ENCODE assay signal across 7 mouse cellular contexts in the genomic region with DNA sequence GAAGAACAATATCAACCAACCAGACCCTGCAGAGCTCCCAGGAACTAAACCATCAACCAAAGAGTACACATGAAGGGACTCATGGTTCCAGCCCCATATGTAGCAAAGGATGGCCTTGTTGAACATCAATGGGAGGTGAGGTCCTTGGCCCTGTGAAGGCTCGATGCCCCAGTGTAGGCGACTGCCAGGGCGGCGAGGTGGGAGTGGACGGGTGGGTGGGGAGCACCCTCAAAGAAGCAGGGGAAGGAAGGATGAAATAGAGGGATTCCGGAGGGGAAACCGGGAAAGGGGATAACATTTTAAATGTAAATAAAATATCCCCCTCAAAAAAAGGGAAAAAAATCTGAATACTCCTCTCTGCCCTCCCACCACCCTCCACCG. TPM values are rescaled to one million over a fixed set of nuclear protein-coding genes. Genes with fewer than 3 reads are reported as not detected.
DNase-seq lines count a peak whose midpoint lies in the region; ATAC-seq and TF ChIP-seq lines count a peak whose summit lies in the region.

No protein-coding gene starts in this region.

- peak; percentile 66 for ATAC-seq in hindbrain, embryonic 11.5 days (ENCODE audit: low FRiP score)
- ATAC-seq in midbrain, embryonic 14.5 days (ENCODE audit: low FRiP score, low TSS enrichment): peak; percentile 60

- H3K9me3 ChIP-seq in hindbrain, embryonic 11.5 days (ENCODE audit: control insufficient read depth, low read length): no peaks in the 10 kb centered on the region
- no peaks in the 10 kb centered on the region for H3K9me3 ChIP-seq in midbrain, embryonic 14.5 days (ENCODE audit: control insufficient read depth, low read length)

- no peak for DNase-seq in liver, adult 2 months (ENCODE audit: extremely low read depth, low read depth, low spot score)
- no peak for DNase-seq in liver
- DNase-seq in brain, embryonic 18.5 days (ENCODE audit: low read depth, low spot score): peak; percentile 6
- DNase-seq in hindbrain, embryonic 11.5 days (ENCODE audit: low spot score): no peak
- DNase-seq in midbrain, embryonic 14.5 days: peak; percentile 29
- DNase-seq in layer of hippocampus, adult 9-11 months: no peak
- DNase-seq in thymus, postnatal 25 days: no peak

- peak overlapping the region; percentile 86 for H3K9ac ChIP-seq in liver, adult 2 months (ENCODE audit: low read depth, low read length)
- H3K9ac ChIP-seq in hindbrain, embryonic 11.5 days (ENCODE audit: low read depth, low read length): peak overlapping the region; percentile 85
- H3K9ac ChIP-seq in midbrain, embryonic 14.5 days (replicated peaks; ENCODE audit: low read length): peak overlapping the region; percentile 71

- H3K79me2 ChIP-seq in liver, adult 2 months (ENCODE audit: control insufficient read depth, insufficient read depth, low read length): peaks cover 3% of the 10 kb centered on the region; the same call in 1 of the 2 replicates

- peaks cover 17% of the 10 kb centered on the region for H3K4me1 ChIP-seq in liver, adult 2 months (ENCODE audit: control insufficient read depth, insufficient read depth, low read length)
- H3K4me1 ChIP-seq in hindbrain, embryonic 11.5 days (replicated peaks; ENCODE audit: control insufficient read depth, insufficient read depth, low read length): no peaks in the 10 kb centered on the region
- peaks cover 9% of the 10 kb centered on the region for H3K4me1 ChIP-seq in midbrain, embryonic 14.5 days (ENCODE audit: control insufficient read depth, insufficient read depth, low read length)

- no peaks in the 10 kb centered on the region for H3K27me3 ChIP-seq in liver, adult 2 months (ENCODE audit: control insufficient read depth, insufficient read depth, low read length)
- no peaks in the 10 kb centered on the region for H3K27me3 ChIP-seq in hindbrain, embryonic 11.5 days (ENCODE audit: control insufficient read depth, insufficient read depth, low read length)
- H3K27me3 ChIP-seq in midbrain, embryonic 14.5 days (ENCODE audit: control insufficient read depth, insufficient read depth, low read length): no peaks in the 10 kb centered on the region

- 2% methylated on average over 8 of the region's 8 CpGs for WGBS in liver, adult 2 months
- 4% methylated on average over 8 of the region's 8 CpGs for WGBS in hindbrain, embryonic 11.5 days
- 1% methylated on average over 8 of the region's 8 CpGs for WGBS in midbrain, embryonic 14.5 days

- peak overlapping the region; percentile 72 for H3K4me2 ChIP-seq in hindbrain, embryonic 11.5 days (replicated peaks; ENCODE audit: low read depth, low read length)
- peak overlapping the region; percentile 85 for H3K4me2 ChIP-seq in midbrain, embryonic 14.5 days (ENCODE audit: low read length)

- H3K36me3 ChIP-seq in liver, adult 2 months (ENCODE audit: control insufficient read depth, insufficient read depth, low read length): no peaks in the 10 kb centered on the region
- H3K36me3 ChIP-seq in hindbrain, embryonic 11.5 days (ENCODE audit: control insufficient read depth, insufficient read depth, low read length): no peaks in the 10 kb centered on the region
- 0 out of 2 replicates have a peak, but pooled peaks cover 2% of the 10 kb centered on the region for H3K36me3 ChIP-seq in midbrain, embryonic 14.5 days (ENCODE audit: control insufficient read depth, insufficient read depth, low read length)

- peak overlapping the region; percentile 67 for H3K4me3 ChIP-seq in liver, adult 2 months (ENCODE audit: insufficient read depth, low read depth, low read length)
- H3K4me3 ChIP-seq in hindbrain, embryonic 11.5 days (ENCODE audit: low read depth, low read length): peak overlapping the region; percentile 64
- H3K4me3 ChIP-seq in midbrain, embryonic 14.5 days (replicated peaks; ENCODE audit: low read depth, low read length): peak overlapping the region; percentile 61

- TF ChIP-seq POLR2A in liver, adult 2 months (IDR thresholded peaks at IDR 0.05; ENCODE audit: extremely low read depth, insufficient read depth, low read length): no peak

- H3K27ac ChIP-seq in liver, adult 2 months (replicated peaks; ENCODE audit: insufficient read depth, low read depth, low read length): peak overlapping the region; percentile 84; the same call in 1 of the 2 replicates
- peak overlapping the region; percentile 90; the same call in 1 of the 2 replicates for H3K27ac ChIP-seq in hindbrain, embryonic 11.5 days (ENCODE audit: low read depth, low read length)
- H3K27ac ChIP-seq in midbrain, embryonic 14.5 days (replicated peaks; ENCODE audit: low read depth, low read length): peak overlapping the region; percentile 96

- no peak for TF ChIP-seq CTCF in liver, adult 2 months (IDR thresholded peaks at IDR 0.05; ENCODE audit: low read depth, low read length)

RNA-seq across cellular contexts. Expression of a gene that starts 0.5 kb away (rescaled TPM):
- 33.7 and 36.2 TPM in 2 replicates for total RNA-seq in liver, adult 2 months (2014; rRNA removed)
- 7.6 and 11.9 TPM in 2 replicates for polyA plus RNA-seq in liver, adult 2 months (2012; rRNA removed)
- 74.7 and 78.5 TPM in 2 replicates for polyA plus RNA-seq in hindbrain, embryonic 11.5 days (2014; fragmentation: Nextera tagmentation; extraction: Ambion mirVana)
- 106 and 107 TPM in 2 replicates for polyA plus RNA-seq in midbrain, embryonic 14.5 days (2014; fragmentation: Nextera tagmentation; extraction: Ambion mirVana)

RNA-seq across cellular contexts. Expression of a gene that starts 24.1 kb away (rescaled TPM):
- 13.5 and 14.5 TPM in 2 replicates for total RNA-seq in liver, adult 2 months (2014; rRNA removed)
- 1.8 and 3.0 TPM in 2 replicates for polyA plus RNA-seq in liver, adult 2 months (2012; rRNA removed)
- polyA plus RNA-seq in hindbrain, embryonic 11.5 days (2014; fragmentation: Nextera tagmentation; extraction: Ambion mirVana): 78.9 and 113 TPM in 2 replicates
- polyA plus RNA-seq in midbrain, embryonic 14.5 days (2014; fragmentation: Nextera tagmentation; extraction: Ambion mirVana): 73.8 and 82.4 TPM in 2 replicates

RNA-seq across cellular contexts. Expression of a gene that starts 24.4 kb away (rescaled TPM):
- total RNA-seq in liver, adult 2 months (2014; rRNA removed): 11.0 and 12.2 TPM in 2 replicates
- 3.3 and 4.4 TPM in 2 replicates for polyA plus RNA-seq in liver, adult 2 months (2012; rRNA removed)
- 75.2 and 89.4 TPM in 2 replicates for polyA plus RNA-seq in hindbrain, embryonic 11.5 days (2014; fragmentation: Nextera tagmentation; extraction: Ambion mirVana)
- polyA plus RNA-seq in midbrain, embryonic 14.5 days (2014; fragmentation: Nextera tagmentation; extraction: Ambion mirVana): 75.7 and 97.1 TPM in 2 replicates

Comparison
In these comparisons a context has a peak if more than half of its experiments do, and no peak if none do; other contexts are left out.
1. DNase-seq: peak in brain, embryonic 18.5 days (single experiment) and midbrain, embryonic 14.5 days (single experiment); none in liver, adult 2 months (single experiment), liver (single experiment), hindbrain, embryonic 11.5 days (single experiment), layer of hippocampus, adult 9-11 months (single experiment) and thymus, postnatal 25 days (single experiment).
2. RNA of a gene that starts 24.1 kb away (polyA plus RNA-seq): 78.9 to 113 TPM in hindbrain, embryonic 11.5 days and 73.8 to 82.4 TPM in midbrain, embryonic 14.5 days; 1.8 to 3.0 TPM in liver, adult 2 months; every median in the first group is over 10 times any median in the second.
3. RNA of a gene that starts 24.4 kb away (polyA plus RNA-seq): 75.7 to 97.1 TPM in midbrain, embryonic 14.5 days and 75.2 to 89.4 TPM in hindbrain, embryonic 11.5 days; 3.3 to 4.4 TPM in liver, adult 2 months; every median in the first group is over 10 times any median in the second.
4. Peak in every context shown above with its lines, with median percentiles within 50 percentile points of each other: H3K27ac ChIP-seq, H3K4me3 ChIP-seq and H3K9ac ChIP-seq.